Mouse (Mus musculus) E14TG2a.4 (cell line): ENCODE results near the gene Hdac11.

Experiments used
- CTCF ChIP-seq: conservative IDR thresholded peaks from 2 replicates; pipeline ENCODE4 v1.5.1; 2014; ENCODE audit warnings: low read length
- NANOG ChIP-seq: IDR thresholded peaks from 2 replicates; pipeline ENCODE4 v1.6.1; 2014; ENCODE audit warnings: borderline replicate concordance, low read length, mixed read lengths

- TF ChIP-seq CTCF (no peak), NANOG (no peak)
These were observed 45.1 kb upstream of the Hdac11 start for GRCm38 (mm10) chr6:91111141-91111953.
